Mouse (Mus musculus): ENCODE measurements around the gene Nrip3. TPM values are rescaled to one million over a fixed set of nuclear protein-coding genes. Genes with fewer than 3 reads are reported as not detected.

The Nrip3 gene
- polyA plus RNA-seq, 2 experiments: 0.13 to 0.22 TPM

DNA sequence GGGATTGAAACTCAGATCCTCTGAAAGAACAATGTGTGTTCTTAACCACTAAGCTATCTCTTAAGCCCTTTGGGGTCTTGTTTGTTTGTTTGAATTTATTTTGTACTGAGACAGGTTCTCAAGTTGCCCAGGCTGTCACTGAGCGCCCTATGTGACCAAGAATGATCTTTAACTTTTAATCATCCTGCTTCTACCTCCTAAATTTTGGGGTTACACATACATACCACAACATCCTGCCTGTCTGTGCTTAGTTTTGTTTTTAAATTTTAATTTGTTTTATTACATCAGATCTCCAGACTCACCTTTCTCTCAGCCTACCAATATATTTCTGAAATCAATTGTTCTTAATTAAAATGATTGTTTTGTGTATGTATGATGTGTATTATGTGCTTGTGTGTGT lies 40.8 kb downstream of the Nrip3 start:
- 84% methylated on average over 1 of the region's 1 CpGs for WGBS (ENCODE audit: insufficient replicate concordance)
- ATAC-seq (ENCODE audit: insufficient read depth) (no peak), DNase-seq (ENCODE audit: low read depth in 3 of 3, low spot score in 3 of 3) (no peak)
- no peak overlapping the region for H3K4me3 ChIP-seq (ENCODE audit: insufficient read depth in 1 of 2, low read depth in 2 of 2, low read length in 2 of 2)
- H3K4me1 ChIP-seq (replicated peaks; ENCODE audit: control insufficient read depth in 2 of 2, insufficient read depth in 2 of 2, low read length in 1 of 2): no peaks in the 10 kb centered on the region
- no peak overlapping the region for H3K9ac ChIP-seq (replicated peaks)
- H3K27ac ChIP-seq: no peak overlapping the region
- H3K4me2 ChIP-seq (ENCODE audit: low read depth): no peak overlapping the region
- no peak for TF ChIP-seq EP300 (IDR thresholded peaks at IDR 0.05; ENCODE audit: low read depth)
- H3K36me3 ChIP-seq (replicated peaks; ENCODE audit: control insufficient read depth, insufficient read depth, low read depth): peaks cover 9% of the 10 kb centered on the region
- no peaks in the 10 kb centered on the region for H3K27me3 ChIP-seq (ENCODE audit: control insufficient read depth, insufficient read depth, low read length)
- no peaks in the 10 kb centered on the region for H3K9me3 ChIP-seq (ENCODE audit: control insufficient read depth, low read length)

DNA sequence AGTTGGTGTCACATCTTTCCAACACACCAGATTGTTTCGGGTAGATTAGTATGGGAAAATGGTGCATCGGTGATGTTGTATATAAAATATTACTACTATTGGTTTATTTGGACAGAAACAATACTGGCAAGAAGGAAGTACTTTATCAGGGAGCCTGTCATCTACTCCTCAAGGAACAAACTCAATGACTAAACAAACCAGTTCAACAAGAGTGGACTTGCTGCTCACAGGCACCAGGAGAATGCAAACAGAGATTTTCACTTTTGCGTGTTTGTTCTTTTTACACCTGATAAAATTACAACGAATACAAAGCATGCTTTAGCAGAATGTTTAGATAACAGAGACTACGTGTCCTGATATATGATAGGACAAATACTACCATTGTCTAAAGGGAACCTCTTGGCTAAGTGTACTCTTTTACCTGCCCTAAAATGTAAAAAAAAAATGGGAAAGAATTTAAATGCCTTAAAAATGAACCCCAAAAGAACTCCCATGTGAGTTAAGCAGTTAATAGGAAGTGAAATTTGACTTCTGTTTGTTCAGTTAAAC lies 41.9 kb downstream of the Nrip3 start:
- Histone ChIP-seq H3K4me3 (ENCODE audit: insufficient read depth in 1 of 2, low read depth in 2 of 2, low read length in 2 of 2) (no peak overlapping the region), H3K27me3 (ENCODE audit: control insufficient read depth, insufficient read depth, low read length) (no peaks in the 10 kb centered on the region), H3K4me1 (replicated peaks; ENCODE audit: control insufficient read depth in 2 of 2, insufficient read depth in 2 of 2, low read length in 1 of 2) (no peaks in the 10 kb centered on the region), H3K27ac (no peak overlapping the region), H3K9me3 (ENCODE audit: control insufficient read depth, low read length) (no peaks in the 10 kb centered on the region), H3K9ac (replicated peaks) (no peak overlapping the region), H3K36me3 (replicated peaks; ENCODE audit: control insufficient read depth, insufficient read depth, low read depth) (peaks cover 8% of the 10 kb centered on the region), H3K4me2 (ENCODE audit: low read depth) (no peak overlapping the region)
- 67% methylated on average over 5 of the region's 5 CpGs for WGBS (ENCODE audit: insufficient replicate concordance)
- TF ChIP-seq EP300 (IDR thresholded peaks at IDR 0.05; ENCODE audit: low read depth) (no peak), CTCF (IDR thresholded peaks at IDR 0.05; ENCODE audit: low read depth) (no peak)
- no peak for ATAC-seq (ENCODE audit: insufficient read depth)
- DNase-seq (ENCODE audit: low read depth in 3 of 3, low spot score in 3 of 3): no peak

DNA sequence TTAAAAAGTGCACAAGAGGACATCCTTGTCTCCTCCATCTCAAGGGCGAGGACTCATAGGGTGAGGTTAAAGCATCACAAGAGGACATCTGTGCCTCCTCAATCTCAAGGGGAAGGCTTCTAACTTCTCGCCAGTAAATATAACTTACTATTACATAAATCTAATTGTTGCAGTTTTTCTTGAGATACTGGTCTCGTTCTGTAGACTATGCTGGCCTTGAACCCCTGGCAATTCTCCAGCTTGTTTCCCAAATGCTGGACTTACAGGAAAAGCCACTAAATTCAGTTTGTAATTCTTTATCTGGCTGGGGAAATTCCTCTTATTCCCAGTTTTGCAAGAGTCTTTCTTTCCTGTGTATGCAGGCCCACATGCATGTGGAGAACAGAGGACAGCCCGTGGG lies 47.0 kb downstream of the Nrip3 start:
- ATAC-seq (ENCODE audit: insufficient read depth) (no peak), DNase-seq (ENCODE audit: low read depth in 3 of 3, low spot score in 3 of 3) (no peak)
- WGBS (ENCODE audit: insufficient replicate concordance): 72% methylated on average over 4 of the region's 4 CpGs
- Histone ChIP-seq H3K9me3 (ENCODE audit: control insufficient read depth, low read length) (no peaks in the 10 kb centered on the region), H3K4me1 (replicated peaks; ENCODE audit: control insufficient read depth in 2 of 2, insufficient read depth in 2 of 2, low read length in 1 of 2) (no peaks in the 10 kb centered on the region), H3K4me2 (ENCODE audit: low read depth) (no peak overlapping the region), H3K4me3 (ENCODE audit: insufficient read depth in 1 of 2, low read depth in 2 of 2, low read length in 2 of 2) (no peak overlapping the region), H3K36me3 (replicated peaks; ENCODE audit: control insufficient read depth, insufficient read depth, low read depth) (peaks cover 2% of the 10 kb centered on the region), H3K27me3 (ENCODE audit: control insufficient read depth, insufficient read depth, low read length) (no peaks in the 10 kb centered on the region), H3K27ac (no peak overlapping the region), H3K9ac (replicated peaks) (no peak overlapping the region)
- TF ChIP-seq EP300 (IDR thresholded peaks at IDR 0.05; ENCODE audit: low read depth) (no peak), CTCF (IDR thresholded peaks at IDR 0.05; ENCODE audit: low read depth) (no peak)

DNA sequence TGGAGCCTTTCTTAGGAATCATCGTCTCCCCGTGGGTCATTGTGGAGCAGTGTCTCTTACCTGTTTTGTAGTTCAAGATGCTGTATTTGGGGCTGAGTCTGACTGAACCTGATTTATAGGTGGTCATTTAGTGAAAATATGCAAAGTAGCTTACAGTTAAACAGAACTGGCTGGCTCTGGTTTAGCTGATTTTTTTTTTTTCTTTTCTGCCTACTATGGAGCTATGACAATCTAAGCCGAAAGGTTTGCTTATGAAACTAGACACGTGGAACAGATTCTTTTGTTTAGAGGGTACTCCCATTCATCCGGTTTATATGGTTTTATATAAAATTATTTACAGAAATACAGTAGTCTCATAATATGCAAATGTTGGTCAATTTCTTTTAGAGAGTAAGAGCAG lies 50.2 kb downstream of the Nrip3 start, which contains the start of gene Ascl3:
Gene Ascl3 (minus strand): TSS at position 101 of the 400 bp plus-strand sequence.
- ATAC-seq (ENCODE audit: insufficient read depth) (no peak), DNase-seq (ENCODE audit: low read depth in 3 of 3, low spot score in 3 of 3) (no peak)
- Histone ChIP-seq H3K36me3 (replicated peaks; ENCODE audit: control insufficient read depth, insufficient read depth, low read depth) (peaks cover 2% of the 10 kb centered on the region), H3K27ac (no peak within 1 kb of the TSS), H3K4me2 (ENCODE audit: low read depth) (no peak within 1 kb of the TSS), H3K27me3 (ENCODE audit: control insufficient read depth, insufficient read depth, low read length) (no peaks in the 10 kb centered on the region), H3K9ac (replicated peaks) (no peak within 1 kb of the TSS), H3K9me3 (ENCODE audit: control insufficient read depth, low read length) (no peaks in the 10 kb centered on the region), H3K4me1 (replicated peaks; ENCODE audit: control insufficient read depth in 2 of 2, insufficient read depth in 2 of 2, low read length in 1 of 2) (no peaks in the 10 kb centered on the region), H3K4me3 (ENCODE audit: insufficient read depth in 1 of 2, low read depth in 2 of 2, low read length in 2 of 2) (no peak within 1 kb of the TSS)
- 67% methylated on average over 5 of the region's 5 CpGs for WGBS (ENCODE audit: insufficient replicate concordance)
- TF ChIP-seq EP300 (IDR thresholded peaks at IDR 0.05; ENCODE audit: low read depth): no peak
- TF ChIP-seq CTCF (IDR thresholded peaks at IDR 0.05; ENCODE audit: low read depth): no peak

DNA sequence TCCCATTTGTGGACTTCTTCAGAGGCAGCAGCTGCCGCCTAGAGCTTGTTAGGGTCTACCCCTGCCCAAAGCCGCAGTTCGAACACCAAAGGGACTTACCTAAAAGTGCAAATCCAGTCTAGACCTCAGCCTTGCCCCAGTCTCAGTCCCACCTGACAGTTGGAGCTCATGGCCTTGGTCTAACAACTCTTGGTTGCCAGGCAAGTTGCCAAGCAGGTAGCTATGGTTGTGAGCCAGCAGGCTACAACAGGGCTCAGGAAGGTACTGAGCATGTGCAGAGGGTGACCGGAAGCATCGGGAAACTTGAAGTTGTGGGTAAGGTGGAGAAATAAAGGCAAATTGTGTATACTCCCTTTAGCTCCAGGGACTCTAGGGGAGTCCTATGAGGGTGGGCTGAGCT lies 58.1 kb downstream of the Nrip3 start, which contains the start of gene BC051019:
Gene BC051019 (minus strand): TSS at position 154 of the 400 bp plus-strand sequence.
- no peaks in the 10 kb centered on the region for H3K4me1 ChIP-seq (replicated peaks; ENCODE audit: control insufficient read depth in 2 of 2, insufficient read depth in 2 of 2, low read length in 1 of 2)
- H3K9ac ChIP-seq (replicated peaks): no peak within 1 kb of the TSS
- H3K36me3 ChIP-seq (replicated peaks; ENCODE audit: control insufficient read depth, insufficient read depth, low read depth): no peaks in the 10 kb centered on the region
- WGBS (ENCODE audit: insufficient replicate concordance): 77% methylated on average over 5 of the region's 5 CpGs
- no peak within 1 kb of the TSS for H3K27ac ChIP-seq
- no peaks in the 10 kb centered on the region for H3K27me3 ChIP-seq (ENCODE audit: control insufficient read depth, insufficient read depth, low read length)
- TF ChIP-seq CTCF (IDR thresholded peaks at IDR 0.05; ENCODE audit: low read depth): no peak
- TF ChIP-seq EP300 (IDR thresholded peaks at IDR 0.05; ENCODE audit: low read depth): no peak
- H3K4me3 ChIP-seq (ENCODE audit: insufficient read depth in 1 of 2, low read depth in 2 of 2, low read length in 2 of 2): no peak within 1 kb of the TSS
- DNase-seq (ENCODE audit: low read depth in 3 of 3, low spot score in 3 of 3) (no peak), ATAC-seq (ENCODE audit: insufficient read depth) (no peak)
- H3K4me2 ChIP-seq (ENCODE audit: low read depth): no peak within 1 kb of the TSS
- H3K9me3 ChIP-seq (ENCODE audit: control insufficient read depth, low read length): no peaks in the 10 kb centered on the region
